Mouse (Mus musculus) megakaryocyte, embryonic 14.5 days (primary cell): Measurements from ENCODE around the gene Gm6020. TPM values are rescaled to one million over a fixed set of nuclear protein-coding genes. Genes with fewer than 3 reads are reported as not detected.

Source experiments
- H3K27me3 ChIP-seq: replicated peaks from 2 replicates; pipeline ENCODE3; 2012; ENCODE audit warnings: inconsistent platforms
- H3K36me3 ChIP-seq: replicated peaks from 2 replicates; pipeline ENCODE3; 2012; ENCODE audit warnings: low read length, inconsistent platforms, mixed read lengths
- H3K4me1 ChIP-seq: 2 replicates; pipeline ENCODE4 v1.6.1; 2012; ENCODE audit warnings: inconsistent platforms
- H3K4me3 ChIP-seq: replicated peaks from 2 replicates; pipeline ENCODE3; 2012; ENCODE audit warnings: moderate library complexity, mild to moderate bottlenecking, inconsistent platforms
- H3K9me3 ChIP-seq: 2 replicates; pipeline ENCODE4 v1.6.1; 2012; ENCODE audit warnings: inconsistent platforms
- FLI1 ChIP-seq: IDR thresholded peaks from 2 replicates; pipeline ENCODE4 v1.6.1; 2012; ENCODE audit warnings: low read length, inconsistent platforms, mixed read lengths
- GATA1 ChIP-seq: IDR thresholded peaks from 3 replicates; pipeline ENCODE4 v1.6.1; 2012; ENCODE audit warnings: mixed read lengths, low read length, inconsistent platforms, borderline replicate concordance
- polyA plus RNA-seq: library from polyadenylated mRNA; stranded (reverse); fragments of >175 nt; gene quantifications from 2 replicates; pipeline ENCODE4 v1.2.3, GENCODE M21; 2012; ENCODE audit warnings: low replicate concordance; ENCODE audit not compliant: insufficient read depth

The Gm6020 gene
- polyA plus RNA-seq, 1 experiment, result not detected

DNA sequence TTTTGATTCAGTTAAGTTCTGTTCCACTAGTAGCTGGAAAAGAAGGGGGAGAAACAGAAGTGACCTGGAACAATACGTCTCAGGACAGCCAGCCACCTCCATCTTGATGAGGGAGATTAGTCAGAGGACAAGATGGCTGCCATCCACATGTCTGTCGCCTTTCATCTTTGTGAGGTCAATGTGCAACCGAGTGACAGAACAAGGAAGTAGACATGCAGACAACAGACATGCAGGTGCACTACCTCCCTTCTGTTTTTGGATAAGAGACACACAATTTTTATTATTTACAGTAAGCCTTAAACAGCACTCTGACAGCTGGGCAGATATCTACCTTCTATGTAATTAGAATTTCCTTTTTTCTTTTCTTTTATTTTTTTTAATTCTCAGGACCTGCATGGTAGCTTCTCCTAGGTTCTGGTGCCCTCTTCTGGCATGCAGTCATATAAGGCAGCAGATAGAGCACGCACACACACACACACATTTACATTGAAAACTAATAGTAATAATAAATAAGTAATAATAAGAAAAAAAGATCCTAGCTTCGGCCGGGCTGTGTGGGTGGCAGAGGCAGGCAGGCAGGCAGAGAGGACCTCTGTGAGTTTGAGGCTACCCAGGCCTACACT lies 40.1 kb downstream of the Gm6020 start:
- Histone ChIP-seq H3K36me3 (peaks cover 5% of the 10 kb centered on the region), H3K27me3 (peaks cover 2% of the 10 kb centered on the region), H3K4me1 (peaks cover 26% of the 10 kb centered on the region), H3K9me3 (peaks cover 26% of the 10 kb centered on the region), H3K4me3 (no peak overlapping the region)
- no peak for TF ChIP-seq GATA1
- no peak for TF ChIP-seq FLI1

- Histone ChIP-seq H3K4me3 (peak overlapping the region; percentile 97), H3K27me3 (peaks cover 2% of the 10 kb centered on the region)
- TF ChIP-seq FLI1 (no peak), GATA1 (no peak)
Measured at GRCm38 (mm10) chr19:61224678-61225525, 41.2 kb downstream of the Gm6020 start.

GRCm38 (mm10) chr19:61225526-61226400 lies 42.1 kb downstream of the Gm6020 start:
- Histone ChIP-seq H3K4me1 (peaks cover 26% of the 10 kb centered on the region), H3K4me3 (peak overlapping the region; percentile 97)
- no peak for TF ChIP-seq GATA1
- no peak for TF ChIP-seq FLI1

More at GRCm38 (mm10) chr19:61224678-61225525, 41.2 kb downstream of the Gm6020 start:
- Histone ChIP-seq H3K4me1 (peaks cover 26% of the 10 kb centered on the region), H3K36me3 (peaks cover 5% of the 10 kb centered on the region), H3K9me3 (peaks cover 26% of the 10 kb centered on the region)

DNA sequence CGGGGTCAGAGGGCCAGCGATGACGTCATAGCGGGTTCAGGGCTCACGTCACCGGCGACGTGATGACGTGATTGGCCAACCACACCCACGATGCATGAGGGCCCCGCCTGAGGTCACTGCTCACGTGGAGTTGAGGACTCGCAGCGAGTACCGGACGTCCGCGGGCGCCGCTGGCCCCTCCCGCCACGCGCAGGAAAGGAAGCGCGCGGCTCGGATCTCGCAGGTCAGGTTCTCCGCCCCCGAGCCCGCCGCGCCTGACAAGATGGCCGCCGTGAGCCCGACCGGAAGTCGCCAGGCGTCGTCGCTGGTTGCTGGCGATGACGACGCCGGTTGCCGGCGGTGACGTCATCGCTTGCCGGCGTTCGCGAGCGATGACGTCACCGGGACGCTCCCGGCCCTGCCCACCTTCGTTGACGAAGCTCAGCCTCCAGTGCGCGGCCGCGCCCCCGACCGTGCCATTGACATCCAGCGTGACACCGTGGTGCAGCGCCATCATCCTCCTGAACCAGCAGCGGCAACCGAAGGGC lies 42.8 kb downstream of the Gm6020 start:
- peaks cover 26% of the 10 kb centered on the region for H3K4me1 ChIP-seq
- H3K4me3 ChIP-seq, result peak overlapping the region; percentile 97
- peaks cover 2% of the 10 kb centered on the region for H3K27me3 ChIP-seq
- H3K9me3 ChIP-seq, result peaks cover 26% of the 10 kb centered on the region
- no peak for TF ChIP-seq GATA1
- no peak; the same call in 1 of the 2 replicates for TF ChIP-seq FLI1
- H3K36me3 ChIP-seq, result peaks cover 5% of the 10 kb centered on the region

More at GRCm38 (mm10) chr19:61225526-61226400, 42.1 kb downstream of the Gm6020 start:
- Histone ChIP-seq H3K36me3 (peaks cover 5% of the 10 kb centered on the region), H3K27me3 (peaks cover 2% of the 10 kb centered on the region), H3K9me3 (peaks cover 26% of the 10 kb centered on the region)

DNA sequence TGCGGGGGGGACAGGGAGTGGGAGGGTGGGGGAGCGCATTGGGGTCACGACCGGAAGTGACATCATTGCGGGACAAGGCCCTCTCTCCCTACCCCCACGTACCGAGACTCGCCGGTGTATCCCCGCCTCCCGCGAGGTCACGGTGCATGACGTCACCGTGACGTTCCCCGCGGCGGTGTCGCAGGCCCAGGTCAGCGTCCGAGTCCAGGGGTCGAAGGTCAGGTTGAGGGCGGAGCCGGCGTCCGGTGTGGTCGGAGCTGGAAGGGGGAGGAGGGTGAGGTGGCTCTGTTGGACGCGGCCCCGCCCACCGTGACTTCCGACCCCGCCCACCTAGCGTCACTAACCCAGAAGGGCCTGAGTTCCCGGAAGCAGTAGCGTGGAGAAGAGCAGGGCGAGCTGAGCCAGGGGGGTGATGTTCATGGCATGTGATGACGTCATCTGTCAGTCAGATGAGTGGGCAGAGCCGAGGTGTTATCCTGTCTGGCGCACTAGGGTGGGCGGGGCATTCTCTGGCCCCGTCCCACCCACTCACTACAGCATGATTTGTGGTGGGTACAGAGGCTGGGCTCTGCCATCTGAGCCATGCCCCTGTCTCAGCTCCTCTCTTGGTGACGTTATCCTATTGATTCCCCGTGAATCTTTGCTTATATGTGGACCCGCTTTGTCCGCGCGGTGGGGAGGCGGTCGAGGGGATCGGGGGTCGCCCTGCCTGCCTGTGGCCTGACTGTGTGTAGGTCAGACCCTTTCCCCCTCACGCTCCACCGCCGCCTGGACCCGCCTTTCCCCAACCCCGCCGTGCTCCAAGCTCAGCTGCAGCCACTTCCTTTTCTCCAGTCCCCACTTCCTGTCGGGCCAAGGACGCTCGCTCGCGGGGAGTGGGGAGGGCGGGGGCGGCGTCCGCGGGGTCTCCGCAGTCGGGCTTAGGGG lies 43.5 kb downstream of the Gm6020 start:
- TF ChIP-seq FLI1 (peak; percentile 4; the same call in 1 of the 2 replicates), GATA1 (no peak)
- Histone ChIP-seq H3K4me3 (peak overlapping the region; percentile 97), H3K9me3 (peaks cover 26% of the 10 kb centered on the region), H3K4me1 (peaks cover 26% of the 10 kb centered on the region), H3K36me3 (peaks cover 5% of the 10 kb centered on the region), H3K27me3 (peaks cover 2% of the 10 kb centered on the region)

DNA sequence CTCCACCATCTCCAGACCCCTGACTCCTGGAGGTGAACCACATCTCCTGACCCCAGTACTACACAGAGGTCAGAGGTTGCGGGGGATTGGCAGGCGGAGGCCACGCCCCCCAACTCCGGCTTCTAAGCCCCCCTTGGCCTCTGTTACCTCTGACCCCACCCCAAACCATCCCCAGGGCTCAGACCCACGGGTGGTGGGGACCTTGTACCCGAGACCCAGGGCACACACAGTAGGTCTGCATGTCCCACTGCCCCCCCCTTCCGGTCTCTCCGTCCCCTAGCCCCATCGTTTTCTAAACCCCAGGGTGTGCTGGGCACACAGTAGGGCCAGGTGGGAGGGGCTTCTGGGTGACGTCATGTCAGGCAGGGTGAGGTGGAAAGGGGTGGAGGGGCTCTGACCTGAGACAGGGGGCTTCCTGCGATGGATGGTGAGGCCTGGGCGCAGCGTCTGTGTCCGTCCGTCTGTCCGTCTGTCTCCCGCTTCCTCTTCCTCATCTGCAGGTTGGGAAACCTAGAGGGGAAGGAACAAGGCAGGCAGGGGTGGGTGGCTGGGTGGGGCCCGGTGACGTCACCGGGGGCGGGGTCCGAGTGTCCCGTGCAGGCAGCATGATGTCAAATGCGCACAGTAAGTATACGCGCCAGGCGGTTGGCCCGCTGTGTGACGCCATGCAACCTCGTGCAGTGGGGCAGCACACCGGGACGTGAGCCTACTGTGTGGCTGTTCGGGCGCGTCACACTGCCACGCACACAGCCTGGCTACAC lies 44.4 kb downstream of the Gm6020 start, which contains the start of gene Csf2ra:
Gene Csf2ra (minus strand): TSS at position 489 of the 761 bp plus-strand sequence.
- Histone ChIP-seq H3K4me1 (peaks cover 26% of the 10 kb centered on the region), H3K4me3 (peak within 1 kb of the TSS; percentile 97), H3K27me3 (peaks cover 2% of the 10 kb centered on the region), H3K36me3 (peaks cover 5% of the 10 kb centered on the region), H3K9me3 (peaks cover 26% of the 10 kb centered on the region)
- TF ChIP-seq GATA1, result no peak
- no peak for TF ChIP-seq FLI1

Other genes with a start within 250 kb of the Gm6020 start
- gene Zfp950, start 43.0 kb upstream of the Gm6020 start, polyA plus RNA-seq, result 0.15 TPM in 1 of 2 replicates, not detected in the other
- gene Gm7102, start 7.6 kb upstream of the Gm6020 start, polyA plus RNA-seq, result 0.16 TPM in 1 of 2 replicates, not detected in the other
- gene Csf2ra, start 44.5 kb downstream of the Gm6020 start, polyA plus RNA-seq, result 50.3 and 57.5 TPM in 2 replicates
- gene Gm21060, start 113.2 kb downstream of the Gm6020 start, polyA plus RNA-seq, result not detected in 2 replicates